Mouse (Mus musculus) forebrain, embryonic 14.5 days (tissue): ENCODE measurements at regions not wholly inside any gene's neighbourhood (a gene's known extent, or its start where the extent isn't known, plus 50 kb on each side); places are given as distances from the start of the nearest gene placed in this dataset.
"Not testable (repeated sequence)": the region's sequence is repeated elsewhere in the genome, so short reads cannot be mapped to it uniquely, and the experiment has no call there.

Source experiments
- ATAC-seq: fragments of 200-750 bp; cut with Nextera tagmentation; 2 replicates; pipeline ENCODE4 v1.8.0; 2017; ENCODE audit warnings: mild to moderate bottlenecking, moderate library complexity
- DNase-seq: peaks from one replicate; pipeline ENCODE4 v3.0.0-alpha.2; 2015; ENCODE audit warnings: low spot score
- H3K27ac ChIP-seq: fragments of 300-500 bp; sonication (generic); 2 replicates; pipeline ENCODE4 v1.5.1; 2014; ENCODE audit warnings: low read depth, mild to moderate bottlenecking, control low read depth, low read length, moderate library complexity
- H3K27me3 ChIP-seq: fragments of 300-500 bp; sonication (generic); replicated peaks from 2 replicates; pipeline ENCODE4 v1.6.1; 2014; ENCODE audit warnings: low read length, control low read depth, mixed read lengths; ENCODE audit not compliant: control insufficient read depth, insufficient read depth
- H3K36me3 ChIP-seq: fragments of 300-500 bp; sonication (generic); 2 replicates; pipeline ENCODE4 v1.6.1; 2014; ENCODE audit warnings: low read length, control low read depth; ENCODE audit not compliant: control insufficient read depth, insufficient read depth
- H3K4me1 ChIP-seq: fragments of 300-500 bp; sonication (generic); 2 replicates; pipeline ENCODE4 v1.6.1; 2014; ENCODE audit warnings: antibody characterized with exemption, low read length, control low read depth; ENCODE audit not compliant: control insufficient read depth, insufficient read depth
- H3K4me2 ChIP-seq: fragments of 300-500 bp; sonication (generic); 2 replicates; pipeline ENCODE4 v1.6.1; 2014; ENCODE audit warnings: mild to moderate bottlenecking, control low read depth, low read length
- H3K4me3 ChIP-seq: fragments of 300-500 bp; sonication (generic); 2 replicates; pipeline ENCODE4 v1.5.1; 2014; ENCODE audit warnings: low read depth, low read length, control low read depth
- H3K9ac ChIP-seq: fragments of 300-500 bp; sonication (generic); 2 replicates; pipeline ENCODE4 v1.6.1; 2014; ENCODE audit warnings: mild to moderate bottlenecking, low read length, control low read depth, moderate library complexity
- H3K9me3 ChIP-seq: fragments of 300-500 bp; sonication (generic); replicated peaks from 2 replicates; pipeline ENCODE4 v1.6.1; 2016; ENCODE audit warnings: low read length, control low read depth, mixed read lengths; ENCODE audit not compliant: control insufficient read depth
- WGBS: fragments of 180-500 bp; shearing (Covaris S2); extraction: QIAGEN DNeasy Blood & Tissue Kit; methylation state at CpG from one replicate; pipeline ENCODE4 v1.1.7; 2014; 5-methylcytosine and 5-hydroxymethylcytosine counted together

- not testable (repeated sequence) for H3K4me2 ChIP-seq, H3K4me3 ChIP-seq, H3K36me3 ChIP-seq, H3K4me1 ChIP-seq, ATAC-seq, H3K27me3 ChIP-seq, H3K9ac ChIP-seq, DNase-seq, H3K27ac ChIP-seq, H3K9me3 ChIP-seq
- WGBS = 49% methylated on average over 1 of the region's 1 CpGs
Observed at GRCm38 (mm10) chrX:82249456-82249855, 699.2 kb upstream of the Dmd start.

GRCm38 (mm10) chrX:82282376-82282775 is 666.3 kb upstream of the Dmd start:
- H3K4me3 ChIP-seq, H3K9me3 ChIP-seq, H3K27ac ChIP-seq, H3K4me2 ChIP-seq, H3K27me3 ChIP-seq, DNase-seq, ATAC-seq, H3K9ac ChIP-seq, H3K36me3 ChIP-seq, H3K4me1 ChIP-seq: not testable (repeated sequence)
- WGBS = 71% methylated on average over 4 of the region's 4 CpGs

GRCm38 (mm10) chrX:82310764-82311492 is 637.7 kb upstream of the Dmd start:
- no peaks in the 10 kb centered on the region for H3K27me3 ChIP-seq
- H3K27ac ChIP-seq = no peak overlapping the region
- no peak for DNase-seq
- H3K36me3 ChIP-seq = no peaks in the 10 kb centered on the region
- H3K9ac ChIP-seq = no peak overlapping the region
- WGBS = 30% methylated on average over 18 of the region's 18 CpGs
- no peaks in the 10 kb centered on the region for H3K4me1 ChIP-seq
- ATAC-seq = no peak
- peak overlapping the region; percentile 15; the same call in 1 of the 2 replicates for H3K4me3 ChIP-seq
- peak overlapping the region; percentile 42 for H3K4me2 ChIP-seq
- no peaks in the 10 kb centered on the region for H3K9me3 ChIP-seq
